Mouse (Mus musculus) gastrocnemius, postnatal 25 days (tissue): ENCODE data around the gene Crbn. TPM values are rescaled to one million over a fixed set of nuclear protein-coding genes. Genes with fewer than 3 reads are reported as not detected.

Experiments
- DNase-seq: peaks from one replicate; pipeline ENCODE4 v3.0.0; 2022
- total RNA-seq, 2 experiments: library from RNA; stranded (reverse); gene quantifications; 1 replicate in 1 of 2; 2 replicates in 1 of 2; pipeline ENCODE4 v1.2.3; 2021

The Crbn gene
- total RNA-seq, 2 experiments from 2014 or later, result 33.6 to 36.4 TPM

DNA sequence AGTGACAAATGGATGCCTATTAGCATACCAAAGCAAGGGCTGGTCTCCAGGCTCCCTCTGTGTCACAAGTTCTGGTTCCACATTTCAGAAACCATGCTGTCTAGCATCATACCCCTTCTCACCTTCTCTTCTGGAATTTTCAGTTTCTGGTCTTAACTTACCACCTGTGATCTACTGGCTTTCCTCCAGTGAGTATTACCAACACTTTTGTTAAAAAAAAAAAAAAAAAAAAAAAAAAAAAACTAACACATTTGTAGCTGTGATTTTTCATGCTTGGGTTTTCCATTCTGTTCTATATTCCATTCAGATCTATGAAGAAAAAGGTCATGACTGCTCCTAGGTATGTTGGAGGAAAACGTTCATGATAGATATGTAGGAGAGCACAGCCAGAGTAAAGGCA, 34.0 kb downstream of the Crbn start:
- no peak for DNase-seq

DNA sequence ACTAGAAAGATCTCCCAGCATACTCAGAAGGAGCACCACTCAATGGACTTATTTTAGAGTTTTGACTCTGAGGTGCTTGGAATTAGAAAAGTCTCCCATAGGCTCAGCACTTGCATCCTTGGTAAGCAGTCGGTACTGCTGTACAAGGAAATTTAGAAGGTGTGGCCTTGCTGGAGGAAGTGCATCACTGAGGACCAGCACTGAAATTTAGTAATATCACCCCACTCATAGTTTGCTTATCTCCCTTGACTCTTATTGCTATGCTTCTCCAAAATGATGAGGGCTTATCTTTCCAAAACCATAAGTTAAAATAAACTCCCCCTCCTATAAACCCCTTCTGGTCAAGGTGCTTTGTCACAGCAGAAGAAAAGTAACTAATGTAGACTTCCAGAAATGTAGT, 38.4 kb downstream of the Crbn start:
- no peak for DNase-seq

DNA sequence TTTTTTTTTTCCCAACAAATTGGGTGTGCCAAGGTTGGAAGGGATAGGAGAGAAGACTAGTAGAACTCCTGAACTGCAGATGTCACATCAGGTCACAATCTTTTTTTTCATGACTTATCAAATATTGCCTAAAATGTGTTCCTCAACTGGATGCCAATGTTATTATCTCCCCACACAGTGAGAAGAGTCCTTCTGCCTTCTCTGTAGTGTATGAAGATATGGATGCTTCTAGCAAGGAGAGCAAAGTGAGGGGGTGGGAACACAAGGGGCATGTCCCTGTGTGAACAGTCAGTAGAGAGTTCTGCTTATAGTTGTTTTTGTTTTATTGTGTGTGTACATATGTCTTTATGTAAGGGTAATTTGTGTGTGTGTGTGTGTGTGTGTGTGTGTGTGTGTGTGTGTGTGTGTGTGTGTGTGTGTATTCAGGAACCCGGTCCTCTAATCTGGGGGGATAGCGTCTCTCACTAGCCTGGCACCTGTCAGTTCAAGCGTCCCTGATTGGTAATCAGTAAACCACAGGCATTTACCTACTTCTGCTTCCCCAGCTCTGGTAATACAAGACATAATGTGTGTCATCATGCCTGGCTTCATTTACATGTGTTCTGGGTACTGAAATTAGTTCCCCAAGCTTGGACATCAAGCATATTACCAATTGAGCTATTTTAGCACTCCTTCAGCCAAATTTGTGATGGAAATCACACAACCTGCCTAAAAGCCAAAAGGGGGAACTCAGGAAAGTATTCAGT, 39.2 kb downstream of the Crbn start:
- no peak for DNase-seq

DNA sequence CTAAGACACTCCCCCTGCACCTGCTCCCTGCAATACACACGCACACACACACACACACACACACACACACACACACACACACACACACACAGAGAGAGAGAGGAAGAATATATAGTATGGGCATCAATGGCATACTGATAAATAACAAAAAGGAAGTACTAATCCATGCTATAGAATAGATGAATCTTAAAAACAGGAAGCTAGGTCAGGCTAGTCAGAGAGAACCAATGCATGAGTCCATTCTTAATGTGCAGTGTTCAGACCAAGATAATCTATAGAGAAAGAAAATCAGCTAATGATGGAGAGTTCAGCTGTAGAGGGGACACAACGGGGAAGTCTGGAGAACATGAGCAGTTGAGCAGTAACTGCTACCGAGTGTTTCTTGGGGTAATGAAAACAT, 41.6 kb downstream of the Crbn start:
- DNase-seq, result no peak

- DNase-seq, result no peak
These were observed 49.6 kb downstream of the Crbn start for GRCm38 (mm10) chr6:106750291-106750690.

DNA sequence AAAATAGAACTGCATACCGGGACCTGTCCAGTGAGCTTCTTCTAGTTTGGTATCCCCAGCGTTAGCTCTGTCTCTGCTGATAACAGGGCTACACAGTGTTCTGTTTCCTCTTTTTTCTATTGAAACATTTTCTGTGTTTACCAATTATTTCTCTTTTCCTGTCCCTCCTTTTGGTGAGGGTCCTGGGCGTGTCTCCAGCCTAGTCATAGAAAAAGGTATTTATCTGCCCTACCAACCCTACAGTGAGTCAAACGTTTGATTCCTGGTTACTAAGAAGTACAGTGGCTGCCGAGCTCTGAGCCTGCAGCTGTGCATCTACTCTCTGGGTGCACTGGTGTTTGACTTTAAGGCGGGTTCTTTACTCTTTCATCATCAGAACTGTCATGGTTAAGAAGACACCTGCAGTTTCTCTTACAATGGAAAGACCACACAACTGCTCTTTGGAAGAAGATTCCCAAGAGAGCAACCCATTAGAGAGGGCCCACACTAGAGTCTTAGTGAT, 50.9 kb downstream of the Crbn start, which contains the start of gene Il5ra:
Gene Il5ra (minus strand): TSS at position 151 of the 502 bp plus-strand sequence.
- DNase-seq, result no peak

GRCm38 (mm10) chr6:106747804-106748203, 52.1 kb downstream of the Crbn start:
- DNase-seq, result no peak

- DNase-seq, result no peak
These were observed 52.6 kb downstream of the Crbn start for GRCm38 (mm10) chr6:106747251-106747650.

- DNase-seq, result no peak
These were observed 54.0 kb downstream of the Crbn start for GRCm38 (mm10) chr6:106745673-106746394.

DNA sequence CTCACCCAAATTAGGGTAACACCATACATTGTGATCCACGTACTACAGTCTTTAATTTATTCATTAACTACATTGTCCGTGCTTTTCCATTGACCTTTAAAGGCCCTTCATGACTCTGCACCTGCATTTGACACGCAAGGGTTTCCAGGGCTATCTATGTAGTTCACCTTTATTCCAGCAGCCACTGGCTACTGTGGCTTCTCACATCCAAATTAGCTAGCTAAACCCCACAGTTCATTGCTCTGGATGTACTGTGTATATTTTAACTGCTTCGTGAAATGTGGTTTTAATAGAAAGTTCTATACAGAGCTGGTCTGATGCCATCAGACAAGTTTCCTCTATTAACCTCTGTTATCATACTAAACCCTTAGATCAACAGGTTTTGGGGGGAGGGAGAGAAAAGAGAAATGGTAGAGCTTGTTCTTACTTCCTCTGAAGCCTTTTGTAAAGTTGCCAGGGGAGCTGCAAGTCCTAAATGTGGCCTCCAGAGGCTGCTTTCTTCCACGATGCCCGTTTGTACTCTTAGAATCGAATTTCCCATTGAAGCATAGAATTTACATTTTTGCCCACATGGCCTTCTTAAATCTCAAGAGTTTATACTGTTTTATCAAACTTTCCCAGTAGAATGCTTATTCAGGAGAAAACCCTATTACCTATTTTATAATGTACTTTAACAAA, 56.2 kb downstream of the Crbn start:
- no peak for DNase-seq

- DNase-seq, result no peak
These were observed 59.5 kb downstream of the Crbn start for GRCm38 (mm10) chr6:106740244-106740825.

DNA sequence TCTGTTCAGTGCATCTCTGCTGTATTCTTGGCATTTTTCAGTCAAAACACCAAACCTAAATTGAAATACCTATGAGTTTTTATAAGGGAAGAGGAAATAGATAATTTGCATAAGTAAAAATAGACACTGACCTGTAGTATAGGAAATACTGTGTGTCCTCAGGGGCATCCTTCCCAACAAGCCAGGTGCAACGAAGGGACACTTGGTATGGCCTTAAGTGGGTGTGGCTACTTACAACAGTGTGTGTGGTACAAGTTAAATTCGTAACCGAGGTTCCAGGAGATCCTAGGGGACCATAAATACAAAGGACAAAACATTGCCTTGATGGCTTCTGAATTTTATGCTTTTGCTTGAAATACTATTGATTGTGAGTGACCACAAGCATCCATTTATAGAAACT, 61.6 kb downstream of the Crbn start:
- no peak for DNase-seq

GRCm38 (mm10) chr6:106732563-106732962, 67.3 kb downstream of the Crbn start:
- DNase-seq, result no peak

Other genes with a start within 250 kb of the Crbn start
- gene Il5ra, start 51.0 kb downstream of the Crbn start, total RNA-seq, result not detected
- gene Trnt1, start 31.0 kb downstream of the Crbn start, total RNA-seq, result 10 to 100 TPM; 19.9 to 20.6 TPM